Mouse (Mus musculus): ENCODE results near the gene Megf8. TPM values are rescaled to one million over a fixed set of nuclear protein-coding genes. Genes with fewer than 3 reads are reported as not detected.

Gene Megf8
- polyA plus RNA-seq, 1 experiment from 2014 or later, result 6.2 TPM

DNA sequence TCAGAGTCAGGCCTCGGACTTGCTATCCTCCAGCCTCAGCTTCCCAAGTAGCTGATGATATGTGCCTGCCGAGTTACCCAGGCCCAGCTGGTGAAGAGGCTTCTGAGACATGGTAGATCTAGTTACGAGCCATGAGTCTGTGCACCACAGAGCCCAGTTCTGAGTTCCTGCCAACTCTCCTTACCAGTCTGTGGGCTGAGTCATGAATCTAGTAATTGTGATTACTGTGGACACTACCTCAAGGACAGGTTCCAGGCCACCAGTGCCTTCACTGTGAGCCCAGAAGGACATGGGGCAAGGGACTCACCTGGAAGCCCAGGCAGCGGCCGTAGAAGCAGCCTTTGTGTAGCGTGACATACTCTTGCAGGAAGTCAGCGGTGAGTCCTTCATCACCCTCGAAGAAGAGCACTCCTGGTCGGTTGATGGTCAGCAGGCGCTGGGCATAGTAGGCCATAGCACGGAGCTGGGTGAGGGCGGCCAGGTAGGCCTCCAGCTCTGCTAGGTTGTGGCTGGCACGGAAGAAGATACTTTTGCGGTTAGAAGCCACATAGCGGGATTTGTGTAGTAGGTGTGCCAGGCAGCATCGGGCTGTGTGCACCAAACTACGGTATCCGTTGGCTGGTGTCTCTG, 71.0 kb downstream of the Megf8 start:
- Histone ChIP-seq H3K9ac (no peak overlapping the region), H3K4me3 (no peak overlapping the region), H3K4me2 (no peak overlapping the region), H3K9me3 (replicated peaks) (no peaks in the 10 kb centered on the region), H3K36me3 (peaks cover 19% of the 10 kb centered on the region), H3K27me3 (no peaks in the 10 kb centered on the region), H3K4me1 (replicated peaks) (peaks cover 49% of the 10 kb centered on the region), H3K27ac (peak overlapping the region; percentile 81; the same call in 1 of the 2 replicates)
- 89% methylated on average over 18 of the region's 18 CpGs for WGBS
- no peak for ATAC-seq (replicated peaks; ENCODE audit: insufficient number of reproducible peaks, insufficient read depth, low FRiP score, low read depth)

GRCm38 (mm10) chr7:25388916-25389315, 72.0 kb downstream of the Megf8 start:
- H3K9me3 ChIP-seq (replicated peaks), result no peaks in the 10 kb centered on the region
- H3K27me3 ChIP-seq, result no peaks in the 10 kb centered on the region
- no peak overlapping the region for H3K4me2 ChIP-seq
- H3K27ac ChIP-seq, result 0 out of 2 replicates have a peak overlapping the region, but pooled peaks have one; percentile 4
- peaks cover 15% of the 10 kb centered on the region for H3K36me3 ChIP-seq
- ATAC-seq (replicated peaks; ENCODE audit: insufficient number of reproducible peaks, insufficient read depth, low FRiP score, low read depth), result no peak
- no peak overlapping the region for H3K9ac ChIP-seq
- peaks cover 59% of the 10 kb centered on the region for H3K4me1 ChIP-seq (replicated peaks)
- no peak overlapping the region for H3K4me3 ChIP-seq
- 82% methylated on average over 7 of the region's 7 CpGs for WGBS

DNA sequence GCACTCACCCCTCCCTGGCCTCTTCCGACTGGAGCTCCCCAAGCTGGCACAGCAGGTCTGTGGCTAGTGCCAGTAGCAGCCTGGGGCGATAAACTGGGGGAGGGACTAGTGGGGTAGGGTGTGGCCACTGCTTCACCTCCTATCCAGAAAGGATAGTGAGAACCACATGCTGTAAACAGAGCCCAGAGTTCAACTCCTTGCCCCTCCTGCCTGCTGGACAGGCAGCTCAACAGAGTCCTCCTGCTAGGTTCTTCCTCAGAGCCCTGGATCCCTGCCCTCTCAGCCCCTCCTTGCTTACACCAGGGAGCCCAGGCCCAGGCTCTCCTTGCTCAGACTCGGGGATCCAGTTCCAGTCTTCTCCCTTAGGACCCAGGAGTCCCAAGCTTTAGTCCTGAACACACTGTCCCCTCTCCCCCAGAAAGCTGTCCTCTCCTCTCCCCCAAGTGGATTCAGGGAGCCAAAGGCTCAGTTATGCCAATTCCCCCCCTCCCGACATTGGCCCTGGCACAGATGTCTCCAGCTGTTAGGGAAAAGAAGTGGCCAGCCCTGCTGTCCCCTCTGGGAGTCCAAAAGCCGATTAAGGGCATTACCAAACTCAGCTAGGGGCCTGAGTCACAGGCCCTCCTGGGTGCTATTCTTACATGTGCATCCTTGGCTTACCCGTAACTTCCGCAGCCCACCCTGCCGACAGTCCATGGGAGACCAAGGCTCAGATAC, 73.2 kb downstream of the Megf8 start:
- Histone ChIP-seq H3K9ac (no peak overlapping the region), H3K4me3 (no peak overlapping the region), H3K4me1 (replicated peaks) (peaks cover 67% of the 10 kb centered on the region), H3K36me3 (peaks cover 9% of the 10 kb centered on the region; the same call in 1 of the 2 replicates), H3K4me2 (no peak overlapping the region), H3K27ac (peak overlapping the region; percentile 25; the same call in 1 of the 2 replicates), H3K27me3 (no peaks in the 10 kb centered on the region), H3K9me3 (replicated peaks) (no peaks in the 10 kb centered on the region)
- ATAC-seq (replicated peaks; ENCODE audit: insufficient number of reproducible peaks, insufficient read depth, low FRiP score, low read depth), result no peak
- 46% methylated on average over 8 of the region's 8 CpGs for WGBS

- ATAC-seq (replicated peaks; ENCODE audit: insufficient number of reproducible peaks, insufficient read depth, low FRiP score, low read depth), result no peak
- Histone ChIP-seq H3K27me3 (no peaks in the 10 kb centered on the region), H3K4me3 (no peak overlapping the region), H3K4me2 (no peak overlapping the region), H3K9me3 (replicated peaks) (no peaks in the 10 kb centered on the region), H3K36me3 (peaks cover 9% of the 10 kb centered on the region; the same call in 1 of the 2 replicates), H3K27ac (no peak overlapping the region), H3K9ac (peak overlapping the region; percentile 15; the same call in 1 of the 2 replicates), H3K4me1 (replicated peaks) (peaks cover 60% of the 10 kb centered on the region)
- WGBS, result 58% methylated on average over 2 of the region's 2 CpGs
Observed at GRCm38 (mm10) chr7:25390986-25391385, 74.0 kb downstream of the Megf8 start.

DNA sequence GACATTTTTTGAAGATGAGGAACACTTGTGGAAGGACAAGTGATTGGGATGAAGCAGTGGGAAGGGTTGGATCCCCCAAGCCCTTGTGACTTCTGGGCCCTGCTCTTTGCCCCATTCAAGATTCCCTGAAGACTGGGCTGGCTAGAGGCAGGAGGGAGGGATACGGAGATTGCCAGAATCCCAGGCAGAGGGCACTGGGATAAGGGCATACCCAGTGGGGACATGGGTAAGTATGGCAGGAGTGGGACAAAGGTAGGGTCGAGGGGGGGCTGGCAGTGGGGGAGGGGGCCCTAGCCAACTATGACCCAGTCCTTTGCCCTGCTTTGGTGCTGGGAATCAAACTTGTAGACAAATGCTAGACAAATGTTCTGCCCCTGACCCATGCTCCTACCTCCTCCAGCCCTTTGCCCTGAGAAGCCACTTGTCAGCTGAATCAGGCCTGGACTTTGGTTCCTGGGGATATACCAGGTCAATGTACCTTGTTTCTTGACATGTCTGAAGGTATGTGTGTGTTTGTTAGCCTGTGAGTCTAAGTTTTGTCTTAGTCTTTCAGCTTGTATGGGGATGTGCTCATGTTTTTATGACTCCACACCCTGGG, 75.0 kb downstream of the Megf8 start:
- Histone ChIP-seq H3K4me3 (no peak overlapping the region), H3K4me2 (no peak overlapping the region), H3K9ac (no peak overlapping the region), H3K9me3 (replicated peaks) (no peaks in the 10 kb centered on the region), H3K4me1 (replicated peaks) (peaks cover 57% of the 10 kb centered on the region), H3K27ac (no peak overlapping the region), H3K36me3 (peaks cover 9% of the 10 kb centered on the region; the same call in 1 of the 2 replicates), H3K27me3 (no peaks in the 10 kb centered on the region)
- no peak for ATAC-seq (replicated peaks; ENCODE audit: insufficient number of reproducible peaks, insufficient read depth, low FRiP score, low read depth)
- whole genome bisulfite sequencing, result 76% methylated on average over 2 of the region's 2 CpGs

GRCm38 (mm10) chr7:25392851-25393250, 75.9 kb downstream of the Megf8 start:
- H3K9me3 ChIP-seq (replicated peaks), result no peaks in the 10 kb centered on the region
- no peaks in the 10 kb centered on the region for H3K27me3 ChIP-seq

GRCm38 (mm10) chr7:25393451-25394210, 76.7 kb downstream of the Megf8 start:
- Histone ChIP-seq H3K27me3 (no peaks in the 10 kb centered on the region), H3K27ac (no peak overlapping the region), H3K4me2 (peak overlapping the region; percentile 90), H3K36me3 (no peaks in the 10 kb centered on the region), H3K4me1 (replicated peaks) (peaks cover 45% of the 10 kb centered on the region), H3K4me3 (peak overlapping the region; percentile 81; the same call in 1 of the 2 replicates), H3K9ac (0 out of 2 replicates have a peak overlapping the region, but pooled peaks have one; percentile 75), H3K9me3 (replicated peaks) (no peaks in the 10 kb centered on the region)
- ATAC-seq (replicated peaks; ENCODE audit: insufficient number of reproducible peaks, insufficient read depth, low FRiP score, low read depth), result no peak
- 76% methylated on average over 8 of the region's 8 CpGs for WGBS

More at GRCm38 (mm10) chr7:25392851-25393250, 75.9 kb downstream of the Megf8 start:
- Histone ChIP-seq H3K4me3 (no peak overlapping the region), H3K4me2 (no peak overlapping the region), H3K9ac (no peak overlapping the region), H3K27ac (no peak overlapping the region), H3K4me1 (replicated peaks) (peaks cover 48% of the 10 kb centered on the region), H3K36me3 (peaks cover 7% of the 10 kb centered on the region; the same call in 1 of the 2 replicates)
- WGBS, result 53% methylated on average over 7 of the region's 7 CpGs
- no peak for ATAC-seq (replicated peaks; ENCODE audit: insufficient number of reproducible peaks, insufficient read depth, low FRiP score, low read depth)

DNA sequence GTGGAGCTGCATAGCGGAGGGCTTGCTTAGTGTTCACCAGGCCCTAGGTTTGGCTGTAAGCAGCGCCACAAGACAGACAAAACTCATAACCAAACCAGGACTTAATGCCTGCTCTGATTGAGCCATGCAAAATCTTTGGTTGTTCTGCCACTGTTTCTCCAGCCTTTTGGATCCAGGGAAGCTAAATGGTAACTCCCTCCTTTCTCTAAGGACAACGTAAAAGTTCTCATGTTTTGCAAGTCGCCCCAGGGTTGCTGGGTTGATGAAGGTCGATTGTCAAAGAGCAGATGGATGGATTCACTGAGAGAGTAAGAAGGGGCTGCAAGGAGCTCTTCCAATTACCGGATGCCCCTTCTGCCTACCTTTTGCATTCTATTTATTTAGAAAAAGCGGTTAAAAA, 77.8 kb downstream of the Megf8 start:
- Histone ChIP-seq H3K36me3 (no peaks in the 10 kb centered on the region), H3K4me3 (peak overlapping the region; percentile 81), H3K27ac (peak overlapping the region; percentile 71), H3K27me3 (no peaks in the 10 kb centered on the region), H3K9ac (peak overlapping the region; percentile 75), H3K4me1 (replicated peaks) (peaks cover 41% of the 10 kb centered on the region), H3K4me2 (peak overlapping the region; percentile 90), H3K9me3 (replicated peaks) (no peaks in the 10 kb centered on the region)
- 15% methylated on average over 7 of the region's 7 CpGs for WGBS
- ATAC-seq (replicated peaks; ENCODE audit: insufficient number of reproducible peaks, insufficient read depth, low FRiP score, low read depth), result no peak

DNA sequence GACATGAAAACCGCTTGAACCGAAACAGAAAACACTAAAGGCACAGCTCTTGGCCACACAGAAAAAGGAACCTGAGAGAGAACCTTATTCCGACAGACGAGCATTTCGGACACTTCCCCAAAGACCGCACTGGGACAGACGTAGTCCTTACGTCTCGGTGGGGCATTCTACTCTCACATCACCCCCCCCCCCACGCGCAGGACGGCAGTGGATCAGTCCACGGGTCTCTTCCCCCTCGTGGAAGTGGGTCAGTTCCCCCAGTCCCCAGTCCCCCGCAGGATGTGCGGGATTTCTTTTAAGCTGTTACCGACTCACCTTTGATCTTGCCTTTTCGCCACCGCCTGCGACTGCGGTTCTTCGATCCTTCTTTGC, 78.2 kb downstream of the Megf8 start:
- Histone ChIP-seq H3K4me3 (peak overlapping the region; percentile 81), H3K27me3 (no peaks in the 10 kb centered on the region), H3K9ac (peak overlapping the region; percentile 75), H3K4me1 (replicated peaks) (peaks cover 36% of the 10 kb centered on the region), H3K9me3 (replicated peaks) (no peaks in the 10 kb centered on the region), H3K36me3 (no peaks in the 10 kb centered on the region), H3K4me2 (peak overlapping the region; percentile 90), H3K27ac (peak overlapping the region; percentile 71)
- peak; percentile 28 for ATAC-seq (replicated peaks; ENCODE audit: insufficient number of reproducible peaks, insufficient read depth, low FRiP score, low read depth)
- under 1% methylated on average over 22 of the region's 22 CpGs for WGBS

GRCm38 (mm10) chr7:25395558-25396521, 78.9 kb downstream of the Megf8 start:
- peak overlapping the region; percentile 75 for H3K9ac ChIP-seq
- H3K36me3 ChIP-seq, result no peaks in the 10 kb centered on the region
- H3K4me3 ChIP-seq, result peak overlapping the region; percentile 81
- WGBS, result 7% methylated on average over 52 of the region's 52 CpGs
- H3K4me2 ChIP-seq, result peak overlapping the region; percentile 90
- peaks cover 30% of the 10 kb centered on the region for H3K4me1 ChIP-seq (replicated peaks)
- H3K27ac ChIP-seq, result peak overlapping the region; percentile 71
- ATAC-seq (replicated peaks; ENCODE audit: insufficient number of reproducible peaks, insufficient read depth, low FRiP score, low read depth), result peak; percentile 98
- no peaks in the 10 kb centered on the region for H3K27me3 ChIP-seq
- no peaks in the 10 kb centered on the region for H3K9me3 ChIP-seq (replicated peaks)
